Mouse (Mus musculus) MN1 (cell line): Measurements from ENCODE around the gene Stard13.

Experiments
- DNase-seq: peaks from one replicate; pipeline ENCODE4 v3.0.0-alpha.2; 2016; ENCODE audit warnings: low spot score

Stard13 gene

GRCm38 (mm10) chr5:151104354-151105053, 129.1 kb downstream of the Stard13 start:
- no peak for DNase-seq

- no peak for DNase-seq
Measured at GRCm38 (mm10) chr5:151103284-151103683, 130.4 kb downstream of the Stard13 start.

GRCm38 (mm10) chr5:151102262-151102661, 131.4 kb downstream of the Stard13 start:
- DNase-seq: no peak

- DNase-seq: no peak
Measured at GRCm38 (mm10) chr5:151096012-151096411, 137.6 kb downstream of the Stard13 start.

- no peak for DNase-seq
Measured at GRCm38 (mm10) chr5:151092886-151093665, 140.6 kb downstream of the Stard13 start.

- no peak for DNase-seq
Measured at GRCm38 (mm10) chr5:151090996-151091395, 142.6 kb downstream of the Stard13 start.

GRCm38 (mm10) chr5:151089201-151089600, 144.4 kb downstream of the Stard13 start:
- no peak for DNase-seq

GRCm38 (mm10) chr5:151086425-151087202, 147.0 kb downstream of the Stard13 start:
- DNase-seq: no peak

- no peak for DNase-seq
Measured at GRCm38 (mm10) chr5:151085749-151086148, 147.9 kb downstream of the Stard13 start.

GRCm38 (mm10) chr5:151080276-151080675, 153.4 kb downstream of the Stard13 start:
- no peak for DNase-seq

GRCm38 (mm10) chr5:151077953-151078352, 155.7 kb downstream of the Stard13 start:
- no peak for DNase-seq

GRCm38 (mm10) chr5:151076917-151077316, 156.7 kb downstream of the Stard13 start:
- no peak for DNase-seq

- DNase-seq: no peak
Measured at GRCm38 (mm10) chr5:151074282-151074681, 159.4 kb downstream of the Stard13 start.

- DNase-seq: no peak
Measured at GRCm38 (mm10) chr5:151071430-151071829, 162.2 kb downstream of the Stard13 start.

GRCm38 (mm10) chr5:151070896-151071295, 162.7 kb downstream of the Stard13 start:
- no peak for DNase-seq

- DNase-seq: no peak
Measured at GRCm38 (mm10) chr5:151069569-151069968, 164.1 kb downstream of the Stard13 start.

GRCm38 (mm10) chr5:151066016-151066415, 167.6 kb downstream of the Stard13 start:
- DNase-seq: no peak

GRCm38 (mm10) chr5:151065228-151065627, 168.4 kb downstream of the Stard13 start:
- no peak for DNase-seq

GRCm38 (mm10) chr5:151061942-151062341, 171.7 kb downstream of the Stard13 start:
- no peak for DNase-seq

GRCm38 (mm10) chr5:151060476-151060875, 173.2 kb downstream of the Stard13 start:
- DNase-seq: no peak

GRCm38 (mm10) chr5:151059772-151060171, 173.9 kb downstream of the Stard13 start:
- no peak for DNase-seq

- DNase-seq: no peak
Measured at GRCm38 (mm10) chr5:151059352-151059751, 174.3 kb downstream of the Stard13 start.

- no peak for DNase-seq
Measured at GRCm38 (mm10) chr5:151057716-151058115, 175.9 kb downstream of the Stard13 start.
